Mouse (Mus musculus) hindbrain, embryonic 15.5 days (tissue): ENCODE measurements around the gene Dlgap5. TPM values are rescaled to one million over a fixed set of nuclear protein-coding genes. Genes with fewer than 3 reads are reported as not detected.
"Not testable (repeated sequence)": the region's sequence is repeated elsewhere in the genome, so short reads cannot be mapped to it uniquely, and the experiment has no call there.

Source experiments
- ATAC-seq: fragments of 200-750 bp; cut with Nextera tagmentation; 2 replicates; pipeline ENCODE4 v1.8.0; 2017; ENCODE audit warnings: low read depth, moderate number of reproducible peaks, moderate TSS enrichment; ENCODE audit not compliant: low FRiP score
- H3K27ac ChIP-seq: fragments of 300-500 bp; sonication (generic); replicated peaks from 2 replicates; pipeline ENCODE4 v1.5.1; 2015; ENCODE audit warnings: mild to moderate bottlenecking, inconsistent platforms
- H3K27me3 ChIP-seq: fragments of 300-500 bp; sonication (generic); 2 replicates; pipeline ENCODE4 v1.6.1; 2015; ENCODE audit warnings: control low read depth, inconsistent platforms
- H3K36me3 ChIP-seq: fragments of 300-500 bp; sonication (generic); 2 replicates; pipeline ENCODE4 v1.6.1; 2015; ENCODE audit warnings: control low read depth, inconsistent platforms
- H3K4me1 ChIP-seq: fragments of 300-500 bp; sonication (generic); replicated peaks from 2 replicates; pipeline ENCODE4 v1.6.1; 2015; ENCODE audit warnings: control low read depth, inconsistent platforms
- H3K4me2 ChIP-seq: fragments of 300-500 bp; sonication (generic); 2 replicates; pipeline ENCODE4 v1.6.1; 2015; ENCODE audit warnings: moderate library complexity, mild to moderate bottlenecking, inconsistent platforms
- H3K4me3 ChIP-seq: fragments of 300-500 bp; sonication (generic); 2 replicates; pipeline ENCODE4 v1.5.1; 2015; ENCODE audit warnings: mild to moderate bottlenecking, inconsistent platforms
- H3K9ac ChIP-seq: fragments of 300-500 bp; sonication (generic); 2 replicates; pipeline ENCODE4 v1.6.1; 2015; ENCODE audit warnings: inconsistent platforms
- H3K9me3 ChIP-seq: fragments of 300-500 bp; sonication (generic); 2 replicates; pipeline ENCODE4 v1.6.1; 2016; ENCODE audit warnings: control low read depth, inconsistent platforms
- WGBS: fragments of 180-500 bp; shearing (Covaris S2); methylation state at CpG from one replicate; pipeline ENCODE4 v1.1.7; 2015; 5-methylcytosine and 5-hydroxymethylcytosine counted together
- polyA plus RNA-seq: library from polyadenylated mRNA; unstranded; fragments of >200 nt; fragmentation: Nextera tagmentation; extraction: Ambion mirVana; gene quantifications from 2 replicates; pipeline ENCODE4 v1.2.1, GENCODE M21; 2015

Gene Dlgap5
- 8.4 and 10.0 TPM in 2 replicates for polyA plus RNA-seq

GRCm38 (mm10) chr14:47417775-47418665 is at the start of gene Dlgap5:
TSS of gene Dlgap5 (minus strand) at chr14:47418407.
- Histone ChIP-seq H3K4me2 (peak within 1 kb of the TSS; percentile 67), H3K27ac (no peak within 1 kb of the TSS), H3K4me1 (peaks cover 16% of the 10 kb centered on the region), H3K4me3 (peak within 1 kb of the TSS; percentile 55), H3K36me3 (no peaks in the 10 kb centered on the region), H3K27me3 (no peaks in the 10 kb centered on the region), H3K9ac (peak within 1 kb of the TSS; percentile 44), H3K9me3 (no peaks in the 10 kb centered on the region)
- ATAC-seq, result peak; percentile 97
- 1% methylated on average over 36 of the region's 36 CpGs for WGBS

GRCm38 (mm10) chr14:47465468-47466175 is 47.4 kb upstream of the Dlgap5 start:
- Histone ChIP-seq H3K4me3 (no peak overlapping the region), H3K4me1 (no peaks in the 10 kb centered on the region), H3K9ac (no peak overlapping the region), H3K36me3 (no peaks in the 10 kb centered on the region), H3K27me3 (no peaks in the 10 kb centered on the region), H3K9me3 (no peaks in the 10 kb centered on the region), H3K27ac (no peak overlapping the region), H3K4me2 (no peak overlapping the region)
- ATAC-seq, result no peak
- WGBS, result 58% methylated on average over 7 of the region's 7 CpGs

GRCm38 (mm10) chr14:47464426-47464825 is 46.2 kb upstream of the Dlgap5 start:
- Histone ChIP-seq H3K4me1 (no peaks in the 10 kb centered on the region), H3K4me2 (no peak overlapping the region), H3K9me3 (no peaks in the 10 kb centered on the region), H3K27me3 (no peaks in the 10 kb centered on the region), H3K27ac (no peak overlapping the region), H3K4me3 (no peak overlapping the region), H3K9ac (no peak overlapping the region), H3K36me3 (no peaks in the 10 kb centered on the region)
- WGBS, result 85% methylated on average over 10 of the region's 10 CpGs
- ATAC-seq, result no peak

GRCm38 (mm10) chr14:47462877-47463460 is 44.8 kb upstream of the Dlgap5 start:
- ATAC-seq, result no peak
- WGBS, result 86% methylated on average over 9 of the region's 9 CpGs
- H3K9me3 ChIP-seq, result no peaks in the 10 kb centered on the region
- H3K4me3 ChIP-seq, result no peak overlapping the region
- H3K4me2 ChIP-seq, result no peak overlapping the region
- H3K27me3 ChIP-seq, result no peaks in the 10 kb centered on the region
- H3K27ac ChIP-seq, result no peak overlapping the region
- no peak overlapping the region for H3K9ac ChIP-seq
- no peaks in the 10 kb centered on the region for H3K4me1 ChIP-seq
- H3K36me3 ChIP-seq, result no peaks in the 10 kb centered on the region

GRCm38 (mm10) chr14:47462453-47462852 is 44.2 kb upstream of the Dlgap5 start:
- Histone ChIP-seq H3K9ac (no peak overlapping the region), H3K4me1 (no peaks in the 10 kb centered on the region), H3K27ac (no peak overlapping the region), H3K36me3 (no peaks in the 10 kb centered on the region), H3K27me3 (no peaks in the 10 kb centered on the region), H3K4me2 (no peak overlapping the region), H3K4me3 (no peak overlapping the region), H3K9me3 (no peaks in the 10 kb centered on the region)
- WGBS, result 82% methylated on average over 4 of the region's 4 CpGs
- ATAC-seq, result no peak

- H3K9ac ChIP-seq, result no peak overlapping the region
- WGBS, result 92% methylated on average over 8 of the region's 8 CpGs
- H3K4me1 ChIP-seq, result no peaks in the 10 kb centered on the region
- no peak for ATAC-seq
- no peaks in the 10 kb centered on the region for H3K27me3 ChIP-seq
- no peak overlapping the region for H3K27ac ChIP-seq
- no peak overlapping the region for H3K4me2 ChIP-seq
- no peaks in the 10 kb centered on the region for H3K36me3 ChIP-seq
- no peaks in the 10 kb centered on the region for H3K9me3 ChIP-seq
- no peak overlapping the region for H3K4me3 ChIP-seq
These were observed 43.8 kb upstream of the Dlgap5 start for GRCm38 (mm10) chr14:47461997-47462396.

GRCm38 (mm10) chr14:47459556-47459955 is 41.3 kb upstream of the Dlgap5 start:
- no peak overlapping the region for H3K4me3 ChIP-seq
- no peak overlapping the region for H3K27ac ChIP-seq
- WGBS, result 79% methylated on average over 4 of the region's 4 CpGs
- no peak for ATAC-seq
- no peak overlapping the region for H3K4me2 ChIP-seq
- no peak overlapping the region for H3K9ac ChIP-seq
- H3K4me1 ChIP-seq, result no peaks in the 10 kb centered on the region
- H3K27me3 ChIP-seq, result no peaks in the 10 kb centered on the region
- no peaks in the 10 kb centered on the region for H3K36me3 ChIP-seq
- H3K9me3 ChIP-seq, result no peaks in the 10 kb centered on the region

- H3K36me3 ChIP-seq, H3K9me3 ChIP-seq, H3K27me3 ChIP-seq, ATAC-seq, H3K9ac ChIP-seq, H3K4me3 ChIP-seq, H3K4me2 ChIP-seq, H3K4me1 ChIP-seq, H3K27ac ChIP-seq: not testable (repeated sequence)
- 91% methylated on average over 3 of the region's 5 CpGs for WGBS
These were observed 31.9 kb upstream of the Dlgap5 start, which contains the start of gene Fbxo34 for GRCm38 (mm10) chr14:47450121-47450520. TSS of gene Fbxo34 (plus strand) at chr14:47450421.

- no peak overlapping the region for H3K9ac ChIP-seq
These were observed 27.3 kb upstream of the Dlgap5 start for GRCm38 (mm10) chr14:47445331-47446095.

GRCm38 (mm10) chr14:47444907-47445306 is 26.7 kb upstream of the Dlgap5 start:
- 72% methylated on average over 2 of the region's 2 CpGs for WGBS

More at GRCm38 (mm10) chr14:47445331-47446095, 27.3 kb upstream of the Dlgap5 start:
- Histone ChIP-seq H3K4me3 (no peak overlapping the region), H3K4me1 (no peaks in the 10 kb centered on the region), H3K9me3 (no peaks in the 10 kb centered on the region), H3K4me2 (no peak overlapping the region), H3K36me3 (no peaks in the 10 kb centered on the region), H3K27ac (no peak overlapping the region), H3K27me3 (no peaks in the 10 kb centered on the region)
- no peak for ATAC-seq
- 67% methylated on average over 9 of the region's 9 CpGs for WGBS

GRCm38 (mm10) chr14:47438947-47439346 is 20.7 kb upstream of the Dlgap5 start:
- H3K36me3 ChIP-seq, result no peaks in the 10 kb centered on the region
- H3K9ac ChIP-seq, result no peak overlapping the region
- no peaks in the 10 kb centered on the region for H3K9me3 ChIP-seq
- H3K4me3 ChIP-seq, result no peak overlapping the region
- no peak for ATAC-seq
- no peaks in the 10 kb centered on the region for H3K4me1 ChIP-seq
- H3K4me2 ChIP-seq, result no peak overlapping the region
- 77% methylated on average over 3 of the region's 3 CpGs for WGBS
- H3K27ac ChIP-seq, result no peak overlapping the region
- H3K27me3 ChIP-seq, result no peaks in the 10 kb centered on the region

More at GRCm38 (mm10) chr14:47444907-47445306, 26.7 kb upstream of the Dlgap5 start:
- Histone ChIP-seq H3K9ac (no peak overlapping the region), H3K4me3 (no peak overlapping the region), H3K27me3 (no peaks in the 10 kb centered on the region), H3K9me3 (no peaks in the 10 kb centered on the region), H3K27ac (no peak overlapping the region), H3K36me3 (no peaks in the 10 kb centered on the region), H3K4me2 (no peak overlapping the region), H3K4me1 (no peaks in the 10 kb centered on the region)
- no peak for ATAC-seq
